ENCODE assay signal across 18 mouse cellular contexts in the genomic region with DNA sequence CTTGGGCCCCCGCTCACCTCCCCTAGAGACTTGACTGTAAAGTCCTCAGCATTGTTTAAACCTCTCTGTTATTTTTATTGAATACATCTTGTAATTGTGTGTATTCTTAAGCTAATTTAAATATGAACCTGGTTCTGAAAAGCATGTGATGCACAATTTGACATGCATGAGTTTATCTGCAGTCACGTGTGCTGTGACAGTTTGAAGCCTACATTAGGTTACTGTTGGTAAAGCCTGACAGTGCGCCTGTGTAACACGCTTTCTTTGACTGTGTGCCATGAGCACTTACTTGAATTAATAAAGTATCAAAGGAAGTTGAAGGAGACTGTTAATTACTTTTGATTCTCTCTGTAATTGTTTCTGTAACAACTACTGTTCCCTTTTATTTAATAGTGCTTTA.
"Had no signal": no experiment of that assay in that cellular context is flagged by ENCODE, and none has a peak within 500 bp of the region (broad histone marks: within the 10 kb centered on the region; RNA-seq: fewer than 3 reads in every experiment).

No protein-coding gene starts in this region.

- ATAC-seq: liver, embryonic 12.5 days had no signal

- H3K36me3 ChIP-seq: liver, embryonic 15.5 days; stomach, embryonic 15.5 days had no signal

- H3K4me2 ChIP-seq: limb, embryonic 13.5 days; liver, embryonic 12.5 days; liver, embryonic 15.5 days; lung, embryonic 15.5 days; midbrain, embryonic 12.5 days; stomach, embryonic 15.5 days had no signal

- H3K4me3 ChIP-seq: layer of hippocampus, adult 2 months; limb, embryonic 10.5 days; limb, embryonic 13.5 days; liver, embryonic 12.5 days; liver, embryonic 15.5 days; lung, embryonic 15.5 days; megakaryocyte, embryonic 14.5 days; midbrain, embryonic 12.5 days; stomach, embryonic 15.5 days had no signal

- H3K27ac ChIP-seq: kidney, postnatal 0 days; layer of hippocampus, adult 2 months; limb, embryonic 10.5 days; limb, embryonic 13.5 days; liver, embryonic 12.5 days; liver, embryonic 15.5 days; lung, embryonic 15.5 days; midbrain, embryonic 12.5 days; stomach, embryonic 15.5 days had no signal

- DNase-seq: kidney, adult 2 months; kidney, postnatal 25 days; layer of hippocampus, adult 9-11 months; liver; lung, adult 18-20 months; lung, postnatal 10 days; lung, postnatal 36 days; thymus, postnatal 25 days had no signal

- H3K27me3 ChIP-seq: limb, embryonic 13.5 days; liver, embryonic 12.5 days; liver, embryonic 15.5 days; lung, embryonic 15.5 days; megakaryocyte, embryonic 14.5 days; midbrain, embryonic 12.5 days; stomach, embryonic 15.5 days had no signal

- H3K4me1 ChIP-seq: limb, embryonic 13.5 days; lung, embryonic 15.5 days; stomach, embryonic 15.5 days had no signal

- H3K9ac ChIP-seq: limb, embryonic 13.5 days; liver, embryonic 12.5 days; liver, embryonic 15.5 days; lung, embryonic 15.5 days; midbrain, embryonic 12.5 days; stomach, embryonic 15.5 days had no signal

- H3K9me3 ChIP-seq: limb, embryonic 10.5 days; limb, embryonic 13.5 days; liver, embryonic 12.5 days; liver, embryonic 15.5 days; lung, embryonic 15.5 days; midbrain, embryonic 12.5 days; stomach, embryonic 15.5 days had no signal
